Mouse (Mus musculus): ENCODE results near the gene Usp37. TPM values are rescaled to one million over a fixed set of nuclear protein-coding genes. Genes with fewer than 3 reads are reported as not detected.

Usp37 gene
- polyA plus RNA-seq, 1 experiment: 10.4 TPM

GRCm38 (mm10) chr1:74388398-74388920 is 155.6 kb downstream of the Usp37 start:
- no peak overlapping the region for H3K27ac ChIP-seq (ENCODE audit: insufficient read depth, low read length)
- no peak overlapping the region for H3K4me3 ChIP-seq (ENCODE audit: insufficient read depth, low read length)
- TF ChIP-seq CTCF (IDR thresholded peaks at IDR 0.05; ENCODE audit: extremely low read depth, insufficient read depth, low read length) (no peak), POLR2A (IDR thresholded peaks at IDR 0.05; ENCODE audit: extremely low read depth, insufficient read depth, low read length) (no peak)
- no peaks in the 10 kb centered on the region for H3K4me1 ChIP-seq (ENCODE audit: control insufficient read depth, insufficient read depth, low read length)

- TF ChIP-seq POLR2A (IDR thresholded peaks at IDR 0.05; ENCODE audit: extremely low read depth, insufficient read depth, low read length): no peak
- TF ChIP-seq CTCF (IDR thresholded peaks at IDR 0.05; ENCODE audit: extremely low read depth, insufficient read depth, low read length): no peak
- Histone ChIP-seq H3K27ac (ENCODE audit: insufficient read depth, low read length) (peak overlapping the region; percentile 96), H3K4me3 (ENCODE audit: insufficient read depth, low read length) (peak overlapping the region; percentile 57), H3K4me1 (ENCODE audit: control insufficient read depth, insufficient read depth, low read length) (no peaks in the 10 kb centered on the region)
Measured at GRCm38 (mm10) chr1:74387386-74387988, 156.6 kb downstream of the Usp37 start.

- TF ChIP-seq POLR2A (IDR thresholded peaks at IDR 0.05; ENCODE audit: extremely low read depth, insufficient read depth, low read length) (peak; percentile 23; the same call in 1 of the 2 replicates), CTCF (IDR thresholded peaks at IDR 0.05; ENCODE audit: extremely low read depth, insufficient read depth, low read length) (peak; percentile 31; the same call in 1 of the 2 replicates)
- Histone ChIP-seq H3K4me3 (ENCODE audit: insufficient read depth, low read length) (peak overlapping the region; percentile 57), H3K27ac (ENCODE audit: insufficient read depth, low read length) (peak overlapping the region; percentile 96), H3K4me1 (ENCODE audit: control insufficient read depth, insufficient read depth, low read length) (no peaks in the 10 kb centered on the region)
Measured at GRCm38 (mm10) chr1:74386714-74387385, 157.2 kb downstream of the Usp37 start.

- peak overlapping the region; percentile 57 for H3K4me3 ChIP-seq (ENCODE audit: insufficient read depth, low read length)
- no peak for TF ChIP-seq POLR2A (IDR thresholded peaks at IDR 0.05; ENCODE audit: extremely low read depth, insufficient read depth, low read length)
- no peak for TF ChIP-seq CTCF (IDR thresholded peaks at IDR 0.05; ENCODE audit: extremely low read depth, insufficient read depth, low read length)
- H3K27ac ChIP-seq (ENCODE audit: insufficient read depth, low read length): peak overlapping the region; percentile 96
- H3K4me1 ChIP-seq (ENCODE audit: control insufficient read depth, insufficient read depth, low read length): no peaks in the 10 kb centered on the region
Measured at GRCm38 (mm10) chr1:74386363-74386713, 157.7 kb downstream of the Usp37 start.

GRCm38 (mm10) chr1:74385531-74385930 is 158.6 kb downstream of the Usp37 start:
- no peak for TF ChIP-seq POLR2A (IDR thresholded peaks at IDR 0.05; ENCODE audit: extremely low read depth, insufficient read depth, low read length)
- TF ChIP-seq CTCF (IDR thresholded peaks at IDR 0.05; ENCODE audit: extremely low read depth, insufficient read depth, low read length): no peak
- Histone ChIP-seq H3K4me1 (ENCODE audit: control insufficient read depth, insufficient read depth, low read length) (no peaks in the 10 kb centered on the region), H3K27ac (ENCODE audit: insufficient read depth, low read length) (no peak overlapping the region), H3K4me3 (ENCODE audit: insufficient read depth, low read length) (no peak overlapping the region)

Other genes starting within 250 kb of the Usp37 start
- 35.5 and 46.0 TPM in 2 replicates for gene Tmbim1, start 238.7 kb downstream of the Usp37 start, polyA plus RNA-seq (2012; rRNA removed)
- 4.6 and 5.1 TPM in 2 replicates for gene Catip, start 182.2 kb downstream of the Usp37 start, polyA plus RNA-seq (2012; rRNA removed)
- 7.6 and 8.9 TPM in 2 replicates for gene Slc11a1, start 169.1 kb downstream of the Usp37 start, polyA plus RNA-seq (2012; rRNA removed)
- 25.4 and 26.8 TPM in 2 replicates for gene Ctdsp1, start 152.8 kb downstream of the Usp37 start, polyA plus RNA-seq (2012; rRNA removed)
- 0.56 and 0.66 TPM in 2 replicates for gene Vil1, start 134.9 kb downstream of the Usp37 start, polyA plus RNA-seq (2012; rRNA removed)
- 25.0 and 26.5 TPM in 2 replicates for gene Cnot9, start 38.2 kb downstream of the Usp37 start, polyA plus RNA-seq (2012; rRNA removed)
- gene Plcd4, start 1.4 kb downstream of the Usp37 start, polyA plus RNA-seq (2012; rRNA removed): 18.5 and 20.4 TPM in 2 replicates
- gene Zfp142, start 44.0 kb upstream of the Usp37 start, polyA plus RNA-seq (2012; rRNA removed): 23.9 TPM in 2 replicates
- 29.9 and 31.4 TPM in 2 replicates for gene Bcs1l, start 44.0 kb upstream of the Usp37 start, polyA plus RNA-seq (2012; rRNA removed)
- 125 and 128 TPM in 2 replicates for gene Rnf25, start 57.1 kb upstream of the Usp37 start, polyA plus RNA-seq (2012; rRNA removed)
- 3.7 and 4.4 TPM in 2 replicates for gene Stk36, start 57.2 kb upstream of the Usp37 start, polyA plus RNA-seq (2012; rRNA removed)
- 17.0 and 17.7 TPM in 2 replicates for gene Ttll4, start 117.5 kb upstream of the Usp37 start, polyA plus RNA-seq (2012; rRNA removed)
- 9.9 and 12.5 TPM in 2 replicates for gene Cyp27a1, start 169.3 kb upstream of the Usp37 start, polyA plus RNA-seq (2012; rRNA removed)
- gene Prkag3, start 204.9 kb upstream of the Usp37 start, polyA plus RNA-seq (2012; rRNA removed): 0.06 and 0.13 TPM in 2 replicates
- 1.2 and 2.2 TPM in 2 replicates for gene Wnt6, start 227.6 kb upstream of the Usp37 start, polyA plus RNA-seq (2012; rRNA removed)
- 8.1 and 8.8 TPM in 2 replicates for gene Wnt10a, start 247.2 kb upstream of the Usp37 start, polyA plus RNA-seq (2012; rRNA removed)

Data from cortical plate, adult 2 months (tissue).